Mouse (Mus musculus): ENCODE results near the gene Csdc2.

- TF ChIP-seq POLR2A (IDR thresholded peaks at IDR 0.05; ENCODE audit: insufficient read length, low read depth) (no peak), MYOD1 (IDR thresholded peaks at IDR 0.05; ENCODE audit: control insufficient read depth in 1 of 3, insufficient read length in 2 of 3, low read depth in 2 of 3) (no peak), POLR2AphosphoS2 (IDR thresholded peaks at IDR 0.05; ENCODE audit: insufficient read length, low read depth) (no peak), TCF12 (IDR thresholded peaks at IDR 0.05; ENCODE audit: insufficient read depth, poor library complexity, severe bottlenecking) (no peak), MAX (IDR thresholded peaks at IDR 0.05; ENCODE audit: low read depth) (no peak), E2F4 (IDR thresholded peaks at IDR 0.05; ENCODE audit: insufficient read depth) (no peak), CEBPB (IDR thresholded peaks at IDR 0.05; ENCODE audit: insufficient read depth, poor library complexity, severe bottlenecking) (no peak), MYOG (IDR thresholded peaks at IDR 0.05; ENCODE audit: control insufficient read depth in 1 of 3, insufficient read depth in 1 of 3, insufficient read length in 2 of 3, low read depth in 2 of 3) (no peak), USF1 (IDR thresholded peaks at IDR 0.05; ENCODE audit: low read depth) (no peak), TCF3 (IDR thresholded peaks at IDR 0.05; ENCODE audit: insufficient read length, low read depth) (no peak), REST (IDR thresholded peaks at IDR 0.05; ENCODE audit: insufficient read depth, insufficient read length) (no peak), SRF (IDR thresholded peaks at IDR 0.05; ENCODE audit: control insufficient read depth, insufficient read length, low read depth) (no peak)
Measured at GRCm38 (mm10) chr15:81943176-81943749, 6.7 kb downstream of the Csdc2 start.
